Mouse (Mus musculus): Measurements from ENCODE around the gene Ahnak2.

GRCm38 (mm10) chr12:112757896-112758295 is 44.6 kb downstream of the Ahnak2 start:
- TF ChIP-seq POLR2A (IDR thresholded peaks at IDR 0.05; ENCODE audit: insufficient read length, low read depth) (no peak), MYOG (IDR thresholded peaks at IDR 0.05; ENCODE audit: control insufficient read depth in 1 of 3, insufficient read depth in 1 of 3, insufficient read length in 2 of 3, low read depth in 2 of 3) (no peak), CEBPB (IDR thresholded peaks at IDR 0.05; ENCODE audit: insufficient read depth, poor library complexity, severe bottlenecking) (no peak), USF1 (IDR thresholded peaks at IDR 0.05; ENCODE audit: low read depth) (no peak)
